Mouse (Mus musculus) bone marrow, adult 2 months (tissue): ENCODE data around the gene Clcnka. TPM values are rescaled to one million over a fixed set of nuclear protein-coding genes. Genes with fewer than 3 reads are reported as not detected.

Experiments
- H3K27ac ChIP-seq: fragments of 200-500 bp; 2 replicates; pipeline ENCODE4 v1.5.1; 2012; ENCODE audit warnings: low read depth, mild to moderate bottlenecking, control low read depth, inconsistent platforms, low read length; ENCODE audit not compliant: control insufficient read depth, poor library complexity, insufficient read depth
- H3K4me1 ChIP-seq: fragments of 200-500 bp; 2 replicates; pipeline ENCODE4 v1.6.1; 2011; ENCODE audit warnings: low read length; ENCODE audit not compliant: control insufficient read depth, insufficient read depth
- H3K4me3 ChIP-seq: fragments of 200-500 bp; replicated peaks from 2 replicates; pipeline ENCODE3; 2011; ENCODE audit warnings: mild to moderate bottlenecking, low read depth, low read length, control low read depth; ENCODE audit not compliant: control insufficient read depth
- CTCF ChIP-seq: fragments of 200-500 bp; IDR thresholded peaks from 2 replicates; pipeline ENCODE4 v1.5.1; 2011; ENCODE audit warnings: low read length, control low read depth; ENCODE audit not compliant: control insufficient read depth, insufficient read depth
- POLR2A ChIP-seq: fragments of 200-500 bp; IDR thresholded peaks from 2 replicates; pipeline ENCODE4 v1.6.1; 2011; ENCODE audit warnings: low read depth, mild to moderate bottlenecking, control low read depth, low read length, borderline replicate concordance; ENCODE audit not compliant: control insufficient read depth
- WGBS: fragments of 180-500 bp; shearing (Covaris S2); methylation state at CpG from one replicate; pipeline ENCODE4 v1.1.7; 2018; 5-methylcytosine and 5-hydroxymethylcytosine counted together
- polyA plus RNA-seq: library from polyadenylated mRNA; stranded (reverse); fragments of >200 nt; gene quantifications from 2 replicates; pipeline ENCODE4 v1.2.4, GENCODE M21; 2011; ENCODE audit warnings: low replicate concordance; ENCODE audit not compliant: missing spikeins, insufficient read depth, insufficient read length

Gene Clcnka
- not detected in 2 replicates for polyA plus RNA-seq

DNA sequence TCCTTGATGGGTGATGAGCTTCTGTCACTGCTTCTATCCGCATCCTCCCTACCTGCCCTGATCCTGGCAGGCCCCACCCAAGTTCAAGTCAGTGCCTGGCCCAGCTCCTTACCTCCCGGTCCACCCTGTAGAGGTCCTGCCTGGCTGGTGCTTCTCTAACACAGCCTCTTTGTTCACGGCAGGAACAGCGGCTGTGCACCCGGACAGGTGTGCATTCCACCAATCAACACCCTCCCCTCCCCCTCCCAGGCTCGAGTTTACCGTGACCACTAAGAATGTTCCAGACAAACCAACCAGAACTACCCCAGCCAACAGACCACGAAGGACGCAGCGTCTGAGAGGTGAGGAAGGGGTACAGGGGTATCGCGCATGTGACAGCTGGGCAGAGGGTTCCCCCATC lies at the start of gene Clcnka:
Gene Clcnka, minus strand, starts transcription at position 180 of the 400 bp plus-strand sequence.
- TF ChIP-seq CTCF (no peak), POLR2A (no peak)
- no peaks in the 10 kb centered on the region for H3K4me1 ChIP-seq
- WGBS = 62% methylated on average over 12 of the region's 12 CpGs
- no peak within 1 kb of the TSS for H3K4me3 ChIP-seq
- H3K27ac ChIP-seq = no peak within 1 kb of the TSS

DNA sequence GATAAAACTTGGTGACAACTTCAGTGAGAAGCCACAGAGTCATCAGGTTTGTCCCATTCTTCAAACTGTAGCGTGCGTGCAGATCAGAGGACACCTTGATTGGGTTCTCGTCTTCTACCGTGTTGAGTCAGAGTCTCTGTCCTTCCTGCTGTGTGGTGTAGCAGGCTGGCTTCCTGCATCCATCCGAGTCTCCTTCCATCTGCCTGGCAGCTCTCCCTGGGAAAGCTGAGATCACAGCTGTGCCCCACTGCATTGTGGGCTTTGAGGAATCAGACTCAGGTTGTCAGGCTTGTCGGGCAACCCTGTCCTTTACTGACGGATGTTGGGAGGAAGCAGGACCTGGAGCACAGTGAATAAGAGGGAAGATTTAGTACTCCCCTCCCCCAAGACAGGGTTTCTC lies 47.7 kb upstream of the Clcnka start:
- TF ChIP-seq CTCF (no peak), POLR2A (no peak)
- Histone ChIP-seq H3K4me3 (no peak overlapping the region), H3K27ac (no peak overlapping the region), H3K4me1 (peaks cover 1% of the 10 kb centered on the region; the same call in 1 of the 2 replicates)
- WGBS = 77% methylated on average over 7 of the region's 7 CpGs

DNA sequence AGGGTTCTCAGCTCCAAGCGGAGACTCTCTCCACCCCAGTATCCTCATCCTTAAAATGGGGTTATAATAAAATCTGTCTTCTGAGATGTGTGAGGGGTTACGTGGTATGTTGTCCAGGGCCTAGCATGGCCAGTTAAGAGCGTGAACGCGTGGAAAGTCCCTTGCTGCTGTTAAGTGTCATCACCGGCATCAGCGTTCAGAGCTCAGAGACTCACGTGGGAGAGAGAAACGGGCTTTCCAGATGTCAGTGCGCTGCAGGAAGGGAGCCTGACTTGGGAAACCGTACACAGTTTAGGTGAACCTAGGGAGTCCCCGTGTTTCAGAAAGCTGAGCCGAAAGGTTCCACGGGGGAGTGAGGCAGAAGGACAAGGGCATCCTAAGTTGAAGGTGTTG lies 46.8 kb upstream of the Clcnka start:
- peaks cover 1% of the 10 kb centered on the region; the same call in 1 of the 2 replicates for H3K4me1 ChIP-seq
- TF ChIP-seq CTCF = no peak
- no peak for TF ChIP-seq POLR2A
- H3K27ac ChIP-seq = no peak overlapping the region
- WGBS = 21% methylated on average over 14 of the region's 14 CpGs
- H3K4me3 ChIP-seq = peak overlapping the region; percentile 92

DNA sequence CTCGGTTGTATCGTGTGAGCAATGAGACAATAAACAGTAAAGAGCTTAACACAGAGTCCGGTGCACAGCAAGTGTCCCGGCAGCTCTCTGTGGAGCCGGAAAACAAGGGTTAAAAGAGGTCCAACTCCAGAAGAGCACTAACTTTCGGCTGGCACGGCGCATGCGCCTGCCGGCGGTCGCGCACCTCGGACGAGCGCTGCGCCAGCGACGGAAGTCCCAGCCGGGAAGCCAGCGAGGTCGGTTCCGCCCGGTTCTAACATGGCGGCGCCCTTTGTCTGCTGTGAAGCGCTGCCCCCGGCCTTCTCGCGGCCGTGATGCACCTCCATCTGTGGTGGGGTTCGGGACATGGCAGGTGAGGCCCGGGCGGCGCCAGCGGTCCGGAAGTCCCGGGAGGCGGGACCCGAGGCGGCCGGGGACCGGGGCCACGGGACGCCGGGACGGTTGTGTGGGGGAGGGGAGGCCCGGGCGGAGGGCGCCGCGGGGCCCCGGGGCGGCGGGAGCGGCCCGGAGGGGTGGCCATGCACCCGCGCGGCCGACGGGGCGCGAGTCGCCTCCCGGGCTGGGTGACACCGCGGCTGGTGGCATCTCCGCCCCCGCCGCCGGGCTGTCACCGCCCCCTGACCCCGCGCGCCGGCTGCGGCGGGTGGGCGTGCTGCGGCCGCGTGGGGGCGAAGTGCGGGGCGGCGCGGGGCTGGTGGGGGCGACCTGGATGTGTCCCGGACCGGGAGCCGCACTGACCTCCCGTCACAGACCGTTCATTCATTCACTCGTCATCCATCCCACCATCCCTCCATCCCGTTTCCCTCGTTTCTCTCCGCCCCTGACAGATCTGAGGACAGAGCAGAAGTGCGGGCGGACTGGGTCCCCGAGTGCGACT lies 46.2 kb upstream of the Clcnka start, which contains the start of gene Zbtb17:
Gene Zbtb17, plus strand, starts transcription at position 204 of the 877 bp plus-strand sequence.
- TF ChIP-seq CTCF (0 out of 2 replicates have a peak, but pooled peaks have one; percentile 7), POLR2A (peak; percentile 64; the same call in 1 of the 2 replicates)
- WGBS = under 1% methylated on average over 72 of the region's 102 CpGs
- Histone ChIP-seq H3K4me3 (peak within 1 kb of the TSS; percentile 92), H3K27ac (peak within 1 kb of the TSS; percentile 45; the same call in 1 of the 2 replicates), H3K4me1 (peaks cover 1% of the 10 kb centered on the region; the same call in 1 of the 2 replicates)

DNA sequence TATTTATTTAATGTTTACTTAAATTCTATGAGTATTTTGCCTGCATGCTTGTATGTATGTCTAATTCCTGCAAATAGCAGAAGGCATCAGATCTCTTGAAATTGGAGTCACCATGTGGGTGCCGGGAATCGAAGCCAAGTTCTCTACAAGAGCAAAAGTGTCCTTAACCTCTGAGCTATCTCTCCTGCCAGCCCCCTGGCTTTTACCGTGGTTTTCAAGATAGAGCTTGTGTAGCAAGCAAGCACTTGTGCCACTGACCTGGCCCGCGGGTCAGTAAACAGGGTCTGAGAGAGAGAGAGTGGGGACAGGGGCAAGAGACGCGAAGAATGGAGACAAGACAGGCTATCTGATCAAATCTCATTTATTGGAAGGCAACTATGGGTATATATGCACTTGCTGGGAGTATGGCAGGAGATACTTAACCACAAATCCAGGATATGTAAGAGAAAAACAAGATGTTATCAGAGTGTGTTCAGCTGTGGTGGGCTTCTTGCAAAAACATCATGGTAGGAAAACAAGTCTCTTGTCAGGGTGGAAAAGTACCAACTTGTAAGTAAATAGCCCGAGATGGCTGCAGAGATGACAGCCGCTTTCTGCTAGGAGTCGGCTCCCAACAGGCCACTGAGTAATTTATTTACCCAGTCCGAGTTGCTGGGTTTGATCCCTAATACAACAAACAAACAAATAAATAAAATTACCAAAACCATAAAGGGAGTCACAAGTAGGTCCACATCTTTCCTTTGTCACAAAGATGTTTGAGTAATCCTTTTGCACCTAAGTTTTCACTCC lies 45.3 kb upstream of the Clcnka start:
- WGBS = 29% methylated on average over 11 of the region's 11 CpGs
- H3K4me3 ChIP-seq = peak overlapping the region; percentile 92
- H3K4me1 ChIP-seq = peaks cover 1% of the 10 kb centered on the region; the same call in 1 of the 2 replicates
- no peak for TF ChIP-seq POLR2A
- TF ChIP-seq CTCF = no peak
- no peak overlapping the region for H3K27ac ChIP-seq

DNA sequence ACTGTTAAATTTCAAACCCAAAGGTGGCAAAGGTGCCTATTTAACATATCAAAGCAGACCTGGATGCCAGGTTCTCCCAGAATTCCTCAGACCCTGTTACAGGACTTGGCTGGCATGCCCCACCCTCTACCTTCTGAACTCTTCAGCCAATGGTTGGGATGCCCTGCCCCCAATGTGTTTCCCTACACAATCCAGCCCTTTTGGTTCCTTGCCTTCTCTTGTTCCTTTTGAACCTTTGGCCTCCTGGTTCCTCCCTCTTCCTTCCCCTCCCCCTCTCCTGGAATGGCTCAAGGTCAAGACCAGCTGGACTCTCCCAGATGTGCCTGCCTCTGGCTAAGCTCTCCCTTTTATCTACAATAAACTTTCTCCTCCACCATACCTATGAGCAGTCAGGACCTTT lies 42.4 kb upstream of the Clcnka start:
- Histone ChIP-seq H3K4me3 (no peak overlapping the region), H3K4me1 (peaks cover 1% of the 10 kb centered on the region; the same call in 1 of the 2 replicates), H3K27ac (no peak overlapping the region)
- TF ChIP-seq CTCF = no peak
- no peak for TF ChIP-seq POLR2A

DNA sequence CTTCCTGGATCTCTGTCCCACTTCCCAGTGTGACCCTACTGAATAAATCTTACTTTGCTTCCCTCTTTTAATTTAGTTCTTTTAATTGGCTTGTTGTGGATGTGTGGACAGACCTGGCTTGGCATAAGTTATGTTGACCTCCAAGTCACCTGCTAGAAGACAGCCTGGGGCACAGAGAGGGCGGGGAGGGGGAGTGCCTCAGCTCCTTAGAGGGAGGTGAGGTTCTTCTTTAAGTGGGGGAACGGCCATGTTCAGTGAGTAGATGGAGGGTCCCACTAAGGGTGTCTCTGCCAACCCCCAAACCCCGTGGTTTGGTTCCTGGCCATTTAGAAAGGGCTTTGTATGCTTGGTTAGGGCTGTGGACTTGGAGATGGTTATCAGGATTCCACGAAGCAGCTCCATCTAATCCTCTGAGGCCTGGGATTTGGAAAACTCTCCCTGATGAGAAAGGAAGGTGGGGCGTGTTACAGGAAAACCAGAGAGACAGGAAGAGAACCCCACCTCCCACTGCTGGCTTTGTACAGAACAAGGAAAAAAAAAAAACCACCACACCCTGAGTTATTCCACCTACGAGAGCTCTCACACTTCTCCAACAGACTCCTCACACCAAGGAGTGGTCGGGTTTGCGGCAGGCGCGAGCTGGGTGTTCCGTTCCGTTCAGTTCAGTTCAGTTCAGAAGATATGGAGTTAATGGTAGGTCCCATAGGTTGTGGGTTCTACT lies 40.7 kb upstream of the Clcnka start:
- TF ChIP-seq CTCF (no peak), POLR2A (no peak)
- no peaks in the 10 kb centered on the region; the same call in 1 of the 2 replicates for H3K4me1 ChIP-seq
- WGBS = 73% methylated on average over 12 of the region's 12 CpGs
- no peak overlapping the region for H3K27ac ChIP-seq
- no peak overlapping the region for H3K4me3 ChIP-seq
